Mouse (Mus musculus) MEL (cell line): ENCODE results near the gene Uchl5. TPM values are rescaled to one million over a fixed set of nuclear protein-coding genes. Genes with fewer than 3 reads are reported as not detected.
A peak's percentile ranks its signal among the peaks of the same experiment; 100 is the strongest.

ENCODE experiments used
- DNase-seq: peaks from one replicate; pipeline ENCODE4 v3.0.0; 2011; ENCODE audit warnings: low read depth, low spot score
- H3K27ac ChIP-seq: 2 replicates; pipeline ENCODE4 v1.5.1; 2012; ENCODE audit warnings: low read depth, mild to moderate bottlenecking, control low read depth, low read length, moderate library complexity; ENCODE audit not compliant: control insufficient read depth
- H3K27me3 ChIP-seq, 2 experiments: fragments of 150-350 bp in 1 of 2; sonication (generic) in 1 of 2; 2 replicates each; pipeline ENCODE4 v1.6.1; 2012; ENCODE audit warnings: low read length in 2 of 2, mild to moderate bottlenecking in 2 of 2, improper control_type of control experiment in 1 of 2, moderate library complexity in 1 of 2; ENCODE audit not compliant: insufficient read depth in 2 of 2, control insufficient read depth in 1 of 2
- H3K36me3 ChIP-seq, 2 experiments: 2 replicates each; pipeline ENCODE4 v1.6.1; 2012 to 2014; ENCODE audit warnings: low read length in 2 of 2, improper control_type of control experiment in 1 of 2, inconsistent platforms in 1 of 2, mild to moderate bottlenecking in 1 of 2; ENCODE audit not compliant: insufficient read depth in 2 of 2, control insufficient read depth in 1 of 2
- H3K4me1 ChIP-seq, 2 experiments: fragments of 150-350 bp in 1 of 2; sonication (generic) in 1 of 2; 2 replicates each; pipeline ENCODE4 v1.6.1; 2012; ENCODE audit warnings: low read length in 2 of 2, improper control_type of control experiment in 1 of 2, mild to moderate bottlenecking in 1 of 2; ENCODE audit not compliant: insufficient read depth in 2 of 2, control insufficient read depth in 1 of 2
- H3K4me3 ChIP-seq, 2 experiments: fragments of 150-350 bp in 1 of 2; sonication (generic) in 1 of 2; 2 replicates each; pipeline ENCODE4 v1.5.1; 2012; ENCODE audit warnings: low read depth in 2 of 2, low read length in 2 of 2, mild to moderate bottlenecking in 2 of 2, moderate library complexity in 2 of 2, control low read depth in 1 of 2, improper control_type of control experiment in 1 of 2; ENCODE audit not compliant: control insufficient read depth in 1 of 2, insufficient read depth in 1 of 2
- H3K79me2 ChIP-seq: 2 replicates; pipeline ENCODE4 v1.6.1; 2012; ENCODE audit warnings: mild to moderate bottlenecking, low read length, moderate library complexity; ENCODE audit not compliant: control insufficient read depth, poor library complexity, insufficient read depth
- H3K9ac ChIP-seq: 2 replicates; pipeline ENCODE4 v1.6.1; 2012; ENCODE audit warnings: low read depth, mild to moderate bottlenecking, control low read depth, low read length, moderate library complexity; ENCODE audit not compliant: control insufficient read depth, poor library complexity, severe bottlenecking
- H3K9me3 ChIP-seq: fragments of 150-350 bp; sonication (generic); replicated peaks from 2 replicates; pipeline ENCODE4 v1.6.1; 2012; ENCODE audit warnings: mild to moderate bottlenecking, low read length, improper control_type of control experiment, moderate library complexity; ENCODE audit not compliant: insufficient read depth
- CHD2 ChIP-seq: IDR thresholded peaks from 2 replicates; pipeline ENCODE4 v1.6.1; 2011; ENCODE audit warnings: low read length, improper control_type of control experiment
- CTCF ChIP-seq, 3 experiments: IDR thresholded peaks in 2 of 3; conservative IDR thresholded peaks in 1 of 3; 2 replicates each; pipeline ENCODE4 v1.5.1; 2011 to 2012; ENCODE audit warnings: low read length in 3 of 3, low read depth in 2 of 3, mild to moderate bottlenecking in 2 of 3, improper control_type of control experiment in 1 of 3, inconsistent platforms in 1 of 3, mixed read lengths in 1 of 3, moderate library complexity in 1 of 3; ENCODE audit not compliant: control insufficient read depth in 1 of 3, insufficient read depth in 1 of 3, poor library complexity in 1 of 3, severe bottlenecking in 1 of 3
- E2F4 ChIP-seq: IDR thresholded peaks from 2 replicates; pipeline ENCODE4 v1.6.1; 2011; ENCODE audit warnings: low read depth, low read length, improper control_type of control experiment, borderline replicate concordance
- GATA1 ChIP-seq: IDR thresholded peaks from 2 replicates; pipeline ENCODE4 v1.6.1; 2011; ENCODE audit warnings: low read depth, low read length, improper control_type of control experiment
- JUND ChIP-seq: IDR thresholded peaks from 2 replicates; pipeline ENCODE4 v1.6.1; 2011; ENCODE audit warnings: low read depth, mild to moderate bottlenecking, improper control_type of control experiment, low read length
- KAT2A ChIP-seq: conservative IDR thresholded peaks from 2 replicates; pipeline ENCODE4 v1.6.1; 2012; ENCODE audit warnings: low read depth, low read length, improper control_type of control experiment, inconsistent platforms
- MAFK ChIP-seq: IDR thresholded peaks from 2 replicates; pipeline ENCODE4 v1.6.1; 2011; ENCODE audit warnings: low read depth, mild to moderate bottlenecking, low read length, improper control_type of control experiment, borderline replicate concordance
- MAX ChIP-seq: IDR thresholded peaks from 2 replicates; pipeline ENCODE4 v1.6.1; 2011; ENCODE audit warnings: low read length, improper control_type of control experiment
- MXI1 ChIP-seq: IDR thresholded peaks from 2 replicates; pipeline ENCODE4 v1.6.1; 2011; ENCODE audit warnings: mild to moderate bottlenecking, low read depth, low read length, improper control_type of control experiment
- MYC ChIP-seq: IDR thresholded peaks from 2 replicates; pipeline ENCODE4 v1.6.1; 2011; ENCODE audit warnings: low read depth, mild to moderate bottlenecking, low read length, improper control_type of control experiment, moderate library complexity
- NELFE ChIP-seq: IDR thresholded peaks from 2 replicates; pipeline ENCODE4 v1.6.1; 2011; ENCODE audit warnings: low read depth, low read length, improper control_type of control experiment
- POLR2A ChIP-seq, 2 experiments: IDR thresholded peaks; 2 replicates each; pipeline ENCODE4 v1.6.1; 2011 to 2012; ENCODE audit warnings: low read length in 2 of 2, mild to moderate bottlenecking in 2 of 2, control low read depth in 1 of 2, improper control_type of control experiment in 1 of 2, low read depth in 1 of 2, moderate library complexity in 1 of 2; ENCODE audit not compliant: control insufficient read depth in 1 of 2, insufficient read depth in 1 of 2, poor library complexity in 1 of 2
- POLR2AphosphoS2 ChIP-seq: IDR thresholded peaks from 2 replicates; pipeline ENCODE4 v1.6.1; 2011; ENCODE audit warnings: low read length, improper control_type of control experiment
- POLR2AphosphoS5 ChIP-seq: IDR thresholded peaks from 2 replicates; pipeline ENCODE4 v1.6.1; 2012; ENCODE audit warnings: low read depth, borderline replicate concordance, mild to moderate bottlenecking, inconsistent platforms, low read length, moderate library complexity, mixed read lengths
- RCOR1 ChIP-seq: IDR thresholded peaks from 2 replicates; pipeline ENCODE4 v1.6.1; 2012; ENCODE audit warnings: low read depth, mild to moderate bottlenecking, inconsistent platforms, low read length, improper control_type of control experiment
- SIN3A ChIP-seq: IDR thresholded peaks from 2 replicates; pipeline ENCODE4 v1.6.1; 2012; ENCODE audit warnings: low read length, improper control_type of control experiment, inconsistent platforms
- SMC3 ChIP-seq: IDR thresholded peaks from 2 replicates; pipeline ENCODE4 v1.6.1; 2011; ENCODE audit warnings: low read depth, low read length, improper control_type of control experiment
- TBP ChIP-seq: IDR thresholded peaks from 2 replicates; pipeline ENCODE4 v1.8.0; 2011; ENCODE audit warnings: low read depth, low read length, improper control_type of control experiment
- TCF12 ChIP-seq: IDR thresholded peaks from 2 replicates; pipeline ENCODE4 v1.6.1; 2014; ENCODE audit warnings: low read depth, mild to moderate bottlenecking, inconsistent platforms, low read length, improper control_type of control experiment, moderate library complexity
- USF2 ChIP-seq, 2 experiments: IDR thresholded peaks; 2 replicates each; pipeline ENCODE4 v1.6.1; 2011 to 2012; ENCODE audit warnings: improper control_type of control experiment in 2 of 2, low read length in 2 of 2, borderline replicate concordance in 1 of 2, inconsistent platforms in 1 of 2, low read depth in 1 of 2, mild to moderate bottlenecking in 1 of 2; ENCODE audit not compliant: insufficient read depth in 1 of 2
- ZNF384 ChIP-seq: IDR thresholded peaks from 2 replicates; pipeline ENCODE4 v1.6.1; 2012; ENCODE audit warnings: low read depth, mild to moderate bottlenecking, inconsistent platforms, low read length, improper control_type of control experiment
- polyA plus RNA-seq, 2 experiments: library from polyadenylated mRNA; stranded (reverse) in 1 of 2; unstranded in 1 of 2; fragments of >175 nt in 1 of 2; fragments of >200 nt in 1 of 2; gene quantifications; 2 replicates each; pipeline versions ENCODE4 v1.2.1 to v1.2.4; 2012; ENCODE audit warnings: low replicate concordance in 2 of 2, low read depth in 1 of 2; ENCODE audit not compliant: insufficient read length in 2 of 2, insufficient read depth in 1 of 2, missing spikeins in 1 of 2
- total RNA-seq: library from RNA; depleted of rRNA; stranded (reverse); fragments of 300-350 nt; gene quantifications from 2 replicates; pipeline ENCODE4 v1.2.3, GENCODE M21; 2012

The Uchl5 gene
- total and polyA plus RNA-seq, 3 experiments = 86.5 to 154 (median 110) TPM

- TF ChIP-seq USF2 (IDR thresholded peaks at IDR 0.05; ENCODE audit: borderline replicate concordance in 1 of 2, insufficient read depth in 1 of 2, low read depth in 1 of 2, low read length in 2 of 2) (no peak), MAX (no peak), MYC (no peak)
Observed at GRCm38 (mm10) chr1:143838896-143839410, 61.9 kb downstream of the Uchl5 start (continued).

- H3K79me2 ChIP-seq = no peaks in the 10 kb centered on the region
- no peak overlapping the region for H3K4me3 ChIP-seq
- H3K36me3 ChIP-seq = peaks cover 0 to 8% of the 10 kb centered on the region in 2 experiments; a peak in 2 of 4 replicates
- H3K27me3 ChIP-seq = no peaks in the 10 kb centered on the region
- no peak overlapping the region for H3K9ac ChIP-seq
- no peaks in the 10 kb centered on the region for H3K9me3 ChIP-seq
- no peak for DNase-seq
- H3K27ac ChIP-seq = no peak overlapping the region
- peaks cover 0 to 8% of the 10 kb centered on the region in 2 experiments; a peak in 2 of 4 replicates for H3K4me1 ChIP-seq
- TF ChIP-seq ZNF384 = peak; percentile 40; the same call in 1 of the 2 replicates
- no peak for TF ChIP-seq CTCF (IDR thresholded peaks at IDR 0.05 in 2 of 3, conservative IDR thresholded peaks at IDR 0.05 in 1 of 3; ENCODE audit: control insufficient read depth in 1 of 3, insufficient read depth in 1 of 3, low read depth in 2 of 3, low read length in 3 of 3, poor library complexity in 1 of 3, severe bottlenecking in 1 of 3)
- no peak for TF ChIP-seq TCF12
- TF ChIP-seq KAT2A = no peak
- TF ChIP-seq NELFE = no peak
Observed at GRCm38 (mm10) chr1:143852329-143852728, 75.3 kb downstream of the Uchl5 start.

- no peak for DNase-seq
- Histone ChIP-seq H3K27ac (no peak overlapping the region), H3K4me3 (no peak overlapping the region), H3K36me3 (peaks cover 0 to 8% of the 10 kb centered on the region in 2 experiments; a peak in 2 of 4 replicates), H3K9me3 (no peaks in the 10 kb centered on the region), H3K9ac (no peak overlapping the region), H3K4me1 (peaks cover 0 to 8% of the 10 kb centered on the region in 2 experiments; a peak in 2 of 4 replicates), H3K27me3 (no peaks in the 10 kb centered on the region), H3K79me2 (no peaks in the 10 kb centered on the region)
- TF ChIP-seq JUND (no peak), RCOR1 (no peak), SIN3A (no peak), MAX (no peak), MAFK (no peak), TBP (no peak), E2F4 (no peak), POLR2AphosphoS5 (no peak), POLR2AphosphoS2 (no peak), MXI1 (no peak), POLR2A (IDR thresholded peaks at IDR 0.05; ENCODE audit: control insufficient read depth in 1 of 2, insufficient read depth in 1 of 2, low read depth in 1 of 2, low read length in 2 of 2, poor library complexity in 1 of 2) (no peak), CHD2 (no peak), KAT2A (no peak), TCF12 (no peak), GATA1 (no peak), SMC3 (no peak)
Observed at GRCm38 (mm10) chr1:143852779-143853358, 75.8 kb downstream of the Uchl5 start.
